1 mouse cellular context compared by ENCODE assay signal in the genomic region with DNA sequence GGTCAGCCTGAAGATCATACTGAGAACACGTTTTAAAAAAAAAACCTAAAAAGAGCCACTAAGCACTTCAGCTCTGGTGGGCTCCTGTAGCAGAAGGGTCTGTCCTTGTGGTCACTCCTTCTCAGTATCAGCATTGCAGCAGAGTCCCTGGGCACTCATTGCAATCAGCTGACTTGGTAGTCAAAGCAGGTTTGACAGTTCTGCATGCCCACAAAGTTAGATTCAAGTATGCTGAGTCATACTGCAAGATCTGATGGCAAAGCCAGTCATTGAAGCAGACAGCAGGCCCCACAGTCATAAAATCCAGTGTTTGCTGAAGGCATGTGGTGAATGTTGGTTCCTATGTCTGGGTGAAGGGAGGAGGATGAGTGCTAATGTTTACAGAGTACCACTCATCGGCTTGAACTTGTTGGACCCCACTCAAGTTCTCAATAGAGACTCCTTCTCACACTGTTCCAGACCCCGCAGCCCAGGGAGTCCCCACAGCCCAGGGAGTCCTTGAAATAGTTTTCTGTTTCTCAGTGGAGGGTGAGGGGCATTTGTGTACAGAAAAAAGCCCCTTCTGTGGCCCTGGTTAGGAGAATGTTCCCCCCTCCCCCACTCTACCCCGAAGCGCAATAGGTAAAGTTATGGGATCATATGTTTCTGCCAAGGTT.
TF ChIP-seq lines count a peak whose summit lies in the region.

No protein-coding gene starts in this region.

TF ChIP-seq in CH12.LX, 34 proteins besides CTCF, POLR2A, EP300 and RAD21 (continued from another document):
- TF ChIP-seq USF1 (IDR thresholded peaks at IDR 0.05; ENCODE audit: low read depth, low read length) (peak; percentile 33), ZNF384 (IDR thresholded peaks at IDR 0.05; ENCODE audit: low read depth, low read length) (peak; percentile 55), USF2 (conservative IDR thresholded peaks at IDR 0.05; ENCODE audit: low read depth, low read length) (no peak; the same call in 1 of the 2 replicates), ZKSCAN1 (IDR thresholded peaks at IDR 0.05; ENCODE audit: borderline replicate concordance, low read depth, low read length) (no peak), IRF4 (IDR thresholded peaks at IDR 0.05; ENCODE audit: low read depth, low read length) (peak; percentile 96), BHLHE40 (IDR thresholded peaks at IDR 0.05; ENCODE audit: low read depth, low read length) (peak; percentile 77), ZMIZ1 (IDR thresholded peaks at IDR 0.05; ENCODE audit: low read depth, low read length) (no peak), TCF12 (IDR thresholded peaks at IDR 0.05; ENCODE audit: low read depth, low read length) (peak; percentile 81)
